Mouse (Mus musculus): ENCODE data around the gene Ism1.

The Ism1 gene

DNA sequence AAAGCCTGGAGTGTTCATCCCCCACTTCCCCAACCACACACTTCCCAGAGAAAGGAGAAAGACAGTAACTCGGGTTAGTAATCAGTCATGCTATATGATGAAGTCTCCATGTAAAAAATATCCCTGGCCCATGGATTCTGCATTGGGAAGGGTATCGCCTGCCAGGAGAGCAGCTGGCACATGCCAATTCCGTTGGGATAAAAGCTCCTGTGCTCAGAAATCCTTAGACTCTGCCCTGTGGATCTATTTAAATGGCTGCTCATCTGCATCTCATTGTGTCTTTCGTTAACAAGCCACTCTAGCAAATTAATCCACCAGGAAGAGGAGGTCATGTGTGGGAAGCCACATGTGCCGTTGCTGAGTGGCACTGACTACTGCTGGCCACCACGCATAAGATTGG, 129.9 kb downstream of the Ism1 start:
- DNase-seq (ENCODE audit: inconsistent age in 2 of 2, low spot score in 1 of 2) = no peak

Measured in adrenal gland, adult (tissue).